Mouse (Mus musculus) liver, postnatal 0 days (tissue): Measurements from ENCODE around the gene Gm5089. TPM values are rescaled to one million over a fixed set of nuclear protein-coding genes. Genes with fewer than 3 reads are reported as not detected.
A peak's percentile ranks its signal among the peaks of the same experiment; 100 is the strongest.
"Not testable (repeated sequence)": the region's sequence is repeated elsewhere in the genome, so short reads cannot be mapped to it uniquely, and the experiment has no call there.

Experiments
- ATAC-seq: fragments of 200-750 bp; cut with Nextera tagmentation; 2 replicates; pipeline ENCODE4 v1.8.0; 2017; ENCODE audit warnings: mild to moderate bottlenecking, moderate library complexity
- DNase-seq: peaks from one replicate; pipeline ENCODE4 v3.0.0-alpha.2; 2016
- H3K27ac ChIP-seq: fragments of 300-500 bp; sonication (generic); 2 replicates; pipeline ENCODE4 v1.5.1; 2014; ENCODE audit warnings: antibody characterized with exemption, moderate library complexity, mild to moderate bottlenecking, low read depth
- H3K27me3 ChIP-seq: fragments of 300-500 bp; sonication (generic); 2 replicates; pipeline ENCODE4 v1.6.1; 2014; ENCODE audit warnings: low read length, control low read depth, mixed read lengths; ENCODE audit not compliant: insufficient read depth
- H3K36me3 ChIP-seq: fragments of 300-500 bp; sonication (generic); replicated peaks from 2 replicates; pipeline ENCODE4 v1.6.1; 2014; ENCODE audit warnings: mild to moderate bottlenecking, control low read depth, low read length, moderate library complexity, mixed read lengths; ENCODE audit not compliant: insufficient read depth
- H3K4me1 ChIP-seq: fragments of 300-500 bp; sonication (generic); 2 replicates; pipeline ENCODE4 v1.6.1; 2014; ENCODE audit warnings: antibody characterized with exemption, mild to moderate bottlenecking, control low read depth; ENCODE audit not compliant: insufficient read depth
- H3K4me2 ChIP-seq: fragments of 300-500 bp; sonication (generic); 2 replicates; pipeline ENCODE4 v1.6.1; 2014; ENCODE audit warnings: low read depth, mild to moderate bottlenecking, low read length, moderate library complexity, mixed read lengths
- H3K4me3 ChIP-seq: fragments of 300-500 bp; sonication (generic); 2 replicates; pipeline ENCODE4 v1.5.1; 2014; ENCODE audit warnings: low read depth, low read length
- H3K9ac ChIP-seq: fragments of 300-500 bp; sonication (generic); replicated peaks from 2 replicates; pipeline ENCODE4 v1.6.1; 2014; ENCODE audit warnings: mild to moderate bottlenecking, moderate library complexity
- H3K9me3 ChIP-seq: fragments of 300-500 bp; sonication (generic); 2 replicates; pipeline ENCODE4 v1.6.1; 2016; ENCODE audit warnings: mild to moderate bottlenecking, control low read depth, low read length, mixed read lengths
- CTCF ChIP-seq: sonication (generic); IDR thresholded peaks from 2 replicates; pipeline ENCODE4 v1.5.1; 2016; ENCODE audit warnings: antibody characterized with exemption, low read depth
- EP300 ChIP-seq: IDR thresholded peaks from 2 replicates; pipeline ENCODE4 v1.6.1; 2016; ENCODE audit warnings: antibody characterized with exemption, low read depth, mild to moderate bottlenecking
- WGBS: fragments of 180-500 bp; shearing (Covaris S2); extraction: QIAGEN DNeasy Blood & Tissue Kit; methylation state at CpG from one replicate; pipeline ENCODE4 v1.1.7; 2014; ENCODE audit not compliant: insufficient replicate concordance; 5-methylcytosine and 5-hydroxymethylcytosine counted together
- polyA plus RNA-seq: library from polyadenylated mRNA; unstranded; fragments of >200 nt; fragmentation: Nextera tagmentation; extraction: Ambion mirVana; gene quantifications from 2 replicates; pipeline ENCODE4 v1.2.1, GENCODE M21; 2015

The Gm5089 gene
- polyA plus RNA-seq, 1 experiment from 2014 or later, result not detected

GRCm38 (mm10) chr14:122464351-122464762 lies 13.4 kb upstream of the Gm5089 start:
- H3K9ac ChIP-seq, result no peak overlapping the region
- H3K36me3 ChIP-seq, result no peaks in the 10 kb centered on the region
- ATAC-seq, result peak; percentile 62
- peaks cover 87% of the 10 kb centered on the region for H3K27me3 ChIP-seq
- peaks cover 12% of the 10 kb centered on the region for H3K4me1 ChIP-seq
- DNase-seq, result no peak
- H3K4me3 ChIP-seq, result peak overlapping the region; percentile 53
- TF ChIP-seq EP300 (no peak), CTCF (no peak)
- WGBS, result under 1% methylated on average over 36 of the region's 62 CpGs
- H3K27ac ChIP-seq, result no peak overlapping the region
- H3K9me3 ChIP-seq, result no peaks in the 10 kb centered on the region
- peak overlapping the region; percentile 76 for H3K4me2 ChIP-seq

GRCm38 (mm10) chr14:122463734-122464341 lies 12.9 kb upstream of the Gm5089 start:
- ATAC-seq, result peak; percentile 70
- peaks cover 12% of the 10 kb centered on the region for H3K4me1 ChIP-seq
- under 1% methylated on average over 51 of the region's 58 CpGs for WGBS
- H3K4me3 ChIP-seq, result peak overlapping the region; percentile 53
- not testable (repeated sequence) for H3K9ac ChIP-seq, H3K36me3 ChIP-seq, H3K9me3 ChIP-seq, H3K27ac ChIP-seq, DNase-seq
- H3K4me2 ChIP-seq, result peak overlapping the region; percentile 76
- peaks cover 82% of the 10 kb centered on the region for H3K27me3 ChIP-seq

- no peak overlapping the region for H3K9ac ChIP-seq
- peaks cover 75% of the 10 kb centered on the region for H3K27me3 ChIP-seq
- peaks cover 12% of the 10 kb centered on the region for H3K4me1 ChIP-seq
- no peak for ATAC-seq
- peak overlapping the region; percentile 76 for H3K4me2 ChIP-seq
- no peak for TF ChIP-seq EP300
- no peaks in the 10 kb centered on the region for H3K36me3 ChIP-seq
- no peak overlapping the region for H3K27ac ChIP-seq
- 2% methylated on average over 40 of the region's 40 CpGs for WGBS
- peak overlapping the region; percentile 53 for H3K4me3 ChIP-seq
- peak; percentile 15 for DNase-seq
- no peaks in the 10 kb centered on the region for H3K9me3 ChIP-seq
These were observed 12.3 kb upstream of the Gm5089 start for GRCm38 (mm10) chr14:122463080-122463691.

DNA sequence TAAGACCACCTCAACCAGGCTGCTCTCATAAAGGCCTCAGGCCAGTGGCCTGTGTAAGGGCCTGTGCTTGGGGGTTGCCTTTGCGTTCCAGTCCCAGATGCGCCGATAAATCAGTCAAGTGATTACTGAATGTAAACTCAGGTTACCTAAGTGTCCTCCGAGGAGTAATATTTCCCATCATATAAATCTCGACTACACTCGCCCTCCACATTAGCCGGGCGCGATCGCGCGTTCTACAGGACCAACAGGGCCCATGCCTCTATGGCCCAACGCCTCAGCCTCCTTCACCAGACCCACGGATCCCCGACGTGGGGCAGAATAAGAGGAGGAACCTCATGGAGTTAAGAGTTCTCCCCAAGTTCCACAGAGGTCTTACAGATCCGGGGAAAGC lies 11.8 kb upstream of the Gm5089 start:
- TF ChIP-seq EP300 (no peak), CTCF (no peak)
- DNase-seq, result no peak
- WGBS, result 26% methylated on average over 17 of the region's 17 CpGs
- Histone ChIP-seq H3K27ac (no peak overlapping the region), H3K4me3 (no peak overlapping the region), H3K9me3 (no peaks in the 10 kb centered on the region), H3K4me1 (peaks cover 12% of the 10 kb centered on the region), H3K9ac (no peak overlapping the region), H3K4me2 (no peak overlapping the region), H3K36me3 (no peaks in the 10 kb centered on the region), H3K27me3 (peaks cover 70% of the 10 kb centered on the region)
- no peak for ATAC-seq

DNA sequence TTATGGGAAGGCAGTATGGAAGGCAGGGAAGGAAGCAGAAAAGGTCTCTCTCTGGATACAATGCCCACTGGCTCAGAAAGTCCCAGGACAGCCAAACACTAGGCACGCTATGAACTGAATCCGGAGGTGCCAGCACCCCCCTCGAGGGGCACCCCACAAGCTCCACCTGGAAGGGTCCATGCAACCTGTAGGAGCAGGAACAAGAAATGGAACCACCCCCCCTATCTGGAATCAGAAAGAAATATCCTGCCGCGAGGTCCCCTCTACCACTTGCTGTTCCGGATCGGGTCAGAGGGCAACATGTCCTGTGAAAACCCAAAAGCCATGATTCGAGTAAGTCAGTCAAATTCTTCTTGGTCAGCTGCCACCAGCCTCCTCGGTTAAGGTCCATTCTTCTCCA lies 11.1 kb upstream of the Gm5089 start:
- no peak overlapping the region for H3K27ac ChIP-seq
- peaks cover 63% of the 10 kb centered on the region for H3K27me3 ChIP-seq
- no peaks in the 10 kb centered on the region for H3K9me3 ChIP-seq

GRCm38 (mm10) chr14:122461500-122461899 lies 10.6 kb upstream of the Gm5089 start:
- 51% methylated on average over 3 of the region's 3 CpGs for WGBS
- no peak for DNase-seq
- Histone ChIP-seq H3K9me3 (no peaks in the 10 kb centered on the region), H3K9ac (no peak overlapping the region), H3K27me3 (peaks cover 59% of the 10 kb centered on the region), H3K4me2 (no peak overlapping the region), H3K36me3 (no peaks in the 10 kb centered on the region), H3K27ac (no peak overlapping the region), H3K4me1 (peaks cover 12% of the 10 kb centered on the region), H3K4me3 (no peak overlapping the region)
- ATAC-seq, result no peak
- no peak for TF ChIP-seq CTCF
- no peak for TF ChIP-seq EP300

More for the DNA sequence above, 11.1 kb upstream of the Gm5089 start:
- Histone ChIP-seq H3K4me1 (peaks cover 12% of the 10 kb centered on the region), H3K9ac (no peak overlapping the region), H3K4me2 (no peak overlapping the region), H3K4me3 (no peak overlapping the region), H3K36me3 (no peaks in the 10 kb centered on the region)
- DNase-seq (no peak), ATAC-seq (no peak)
- TF ChIP-seq EP300 (no peak), CTCF (no peak)
- 39% methylated on average over 9 of the region's 9 CpGs for WGBS
